Mouse (Mus musculus) left cerebral cortex, postnatal 25 days (tissue): ENCODE measurements around the gene Nmu. TPM values are rescaled to one million over a fixed set of nuclear protein-coding genes. Genes with fewer than 3 reads are reported as not detected.

Experiments used
- DNase-seq, 2 experiments: peaks; one replicate each; pipeline ENCODE4 v3.0.0; 2022; ENCODE audit warnings: low spot score in 2 of 2, mixed read lengths in 1 of 2
- intact Hi-C: fragments of 180-260 bp; cut with DNase I; formaldehyde crosslinking; loops from one replicate; pipeline ENCODE4 v1.15.1; 2025
- total RNA-seq, 2 experiments: library from RNA; stranded (reverse); gene quantifications; 2 replicates each; pipeline ENCODE4 v1.2.3; 2021

The Nmu gene
- total RNA-seq, result not detected

- intact Hi-C loops, result no loop called here
These were observed at the start of gene Nmu for GRCm38 (mm10) chr5:76363453-76364104. Gene Nmu (minus strand): TSS chr5:76363788.

GRCm38 (mm10) chr5:76411697-76412096 is 48.1 kb upstream of the Nmu start:
- DNase-seq, result no peak
- intact Hi-C loops, result loop anchor here (10.0 kb wide), 1 partner anchor 267 kb away; the partner anchor contains the start of gene Srd5a3

More at GRCm38 (mm10) chr5:76363453-76364104, at the start of gene Nmu:
- no peak for DNase-seq

DNA sequence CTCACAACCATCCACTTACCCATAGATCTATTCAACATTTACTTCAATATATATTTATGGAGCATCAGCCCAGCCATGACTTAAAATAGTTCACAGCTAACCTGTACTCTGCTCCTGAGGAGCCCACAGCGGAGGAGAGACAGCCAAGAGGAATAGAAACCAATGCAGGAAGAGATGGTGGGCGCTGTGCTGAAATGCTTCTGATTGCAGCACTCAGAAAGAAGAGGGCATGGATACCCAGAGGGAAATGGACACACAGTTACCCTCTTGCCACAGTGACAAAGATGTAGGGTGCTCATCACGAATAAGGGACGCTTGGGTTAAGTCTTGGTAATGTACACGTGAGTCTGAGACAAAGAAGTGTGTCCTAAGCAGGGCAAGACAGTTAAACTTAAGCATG is 30.8 kb upstream of the Nmu start:
- intact Hi-C loops, result no loop called here
- no peak for DNase-seq

DNA sequence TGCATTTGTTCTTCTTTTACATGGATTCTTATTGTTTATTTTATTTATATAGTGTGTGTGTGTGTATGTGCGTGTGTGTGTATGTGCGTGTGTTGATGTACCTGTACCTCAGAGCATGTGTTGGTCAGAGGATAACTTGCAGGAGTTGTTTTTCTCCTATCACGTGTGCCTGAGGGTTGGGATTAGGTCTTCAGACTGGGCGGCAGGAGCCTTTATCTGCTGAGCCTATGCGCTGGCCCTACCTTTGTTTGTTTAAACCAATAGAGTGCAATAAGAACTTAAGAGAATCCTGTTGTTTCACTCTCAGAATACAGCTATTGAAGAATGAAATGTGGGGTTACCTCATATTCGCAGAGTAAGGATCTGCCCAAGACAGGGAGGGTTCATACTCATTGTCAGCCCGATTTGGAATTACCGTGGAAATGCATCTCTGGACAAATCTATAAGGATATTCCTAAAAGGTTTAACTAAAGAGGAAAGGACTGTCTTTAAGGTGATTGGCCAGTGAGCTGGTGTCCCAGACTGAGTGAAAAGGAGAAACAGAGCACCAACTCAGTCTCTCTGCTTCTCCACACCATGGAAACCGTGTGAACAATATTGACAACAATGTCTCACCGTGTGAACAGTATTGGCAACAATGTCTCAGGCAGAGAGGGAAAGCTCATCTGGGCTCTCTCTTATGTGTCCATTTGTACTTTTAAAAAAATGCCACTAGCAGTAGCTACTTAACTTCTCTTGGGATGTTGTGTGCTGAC is 25.6 kb upstream of the Nmu start:
- no peak for DNase-seq
- intact Hi-C loops, result no loop called here

DNA sequence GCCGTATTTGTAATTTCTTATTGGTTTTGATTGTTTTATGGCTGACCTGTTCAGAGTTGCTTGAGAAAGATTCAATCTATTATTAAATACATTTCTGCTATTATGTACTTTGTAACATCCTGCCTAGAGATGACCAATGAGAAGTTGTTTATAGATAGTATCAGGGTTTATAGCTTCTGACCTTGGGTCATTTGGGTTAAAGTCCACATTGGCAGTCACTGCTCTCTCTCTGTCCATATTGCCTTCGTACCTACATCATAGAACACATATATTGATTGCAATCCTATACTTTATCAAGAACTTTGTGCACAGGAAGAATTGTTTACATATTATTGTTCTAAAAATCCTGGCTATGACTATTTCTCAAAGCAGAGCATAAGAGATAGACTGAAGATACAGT is 24.9 kb upstream of the Nmu start:
- intact Hi-C loops, result no loop called here
- no peak for DNase-seq

DNA sequence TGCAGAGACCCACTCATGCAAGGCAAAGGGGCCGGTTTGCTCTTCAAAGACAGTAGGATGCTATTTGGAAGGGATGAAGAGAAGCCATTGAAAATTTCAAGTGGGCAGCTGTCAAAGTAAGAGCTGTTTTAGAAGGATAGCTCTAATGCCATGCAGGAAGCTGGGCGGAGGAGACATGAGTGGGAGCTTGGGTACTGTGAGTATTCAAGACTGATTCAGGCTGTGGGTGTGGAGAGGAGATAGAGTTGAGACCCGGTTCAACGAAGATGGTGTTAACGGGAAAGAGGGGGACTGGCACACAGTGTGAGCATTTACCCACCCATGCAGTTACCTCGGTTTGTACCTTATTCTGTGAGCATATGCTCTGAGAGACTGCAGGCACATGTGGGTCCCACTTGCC is 20.1 kb upstream of the Nmu start:
- intact Hi-C loops, result no loop called here
- DNase-seq, result peak; percentile 19 to 89

GRCm38 (mm10) chr5:76381836-76382235 is 18.2 kb upstream of the Nmu start:
- DNase-seq, result peak in 1 of 2 experiments; percentile 24
- intact Hi-C loops, result no loop called here

- no peak for DNase-seq
- intact Hi-C loops, result no loop called here
These were observed 15.6 kb upstream of the Nmu start for GRCm38 (mm10) chr5:76379216-76379615.

DNA sequence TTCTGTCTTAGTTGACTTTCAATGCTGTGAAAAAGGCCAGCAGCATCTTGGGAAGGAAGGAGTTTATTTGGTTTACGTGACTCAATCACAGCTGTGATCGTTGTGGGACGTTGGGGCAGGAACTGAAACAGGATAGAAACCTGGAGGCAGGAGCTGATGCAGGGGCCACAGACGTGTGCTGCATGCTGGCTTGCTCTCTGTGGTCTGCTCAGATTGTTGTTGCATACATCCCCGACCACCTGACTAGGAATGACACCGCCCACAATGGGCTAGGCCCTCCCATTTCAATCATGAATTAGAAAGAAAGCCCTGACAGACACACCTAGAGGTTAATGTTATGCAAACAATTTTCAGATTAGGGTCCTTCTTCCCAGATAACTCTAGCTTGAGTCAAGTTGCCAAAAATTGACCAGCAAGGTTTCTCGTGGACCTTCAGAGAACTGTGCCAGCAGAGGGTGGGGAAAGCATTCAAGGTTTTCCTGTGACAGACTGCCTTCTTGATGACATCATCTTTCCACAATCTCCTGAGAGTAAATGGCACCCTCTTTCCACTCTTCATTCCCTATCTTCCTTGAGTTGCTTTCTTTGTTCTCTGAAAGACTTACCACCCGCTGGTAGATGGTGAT is 5.7 kb upstream of the Nmu start:
- DNase-seq, result no peak
- intact Hi-C loops, result no loop called here

DNA sequence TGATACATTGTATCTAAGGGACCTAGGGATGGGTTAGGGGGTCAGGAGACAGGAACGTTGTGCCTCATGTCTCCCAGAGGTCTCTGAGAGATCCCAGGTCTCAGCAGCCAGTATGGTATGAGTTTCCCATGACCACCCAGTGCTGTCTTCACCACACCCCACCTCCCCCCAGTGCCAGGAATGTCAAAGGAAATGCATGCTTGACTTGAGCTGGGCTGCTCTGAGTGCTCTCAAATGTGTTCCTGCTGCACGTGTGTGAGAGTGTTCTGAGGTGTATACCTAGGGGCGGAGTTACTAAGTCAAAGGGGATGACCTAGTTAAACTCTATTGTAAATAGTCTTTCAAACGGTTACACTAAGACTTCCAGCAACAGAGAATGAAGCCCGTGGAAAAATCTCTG is 1.8 kb upstream of the Nmu start:
- intact Hi-C loops, result no loop called here
- no peak for DNase-seq

- peak in 1 of 2 experiments; percentile 16 for DNase-seq
- intact Hi-C loops, result no loop called here
These were observed 2.8 kb downstream of the Nmu start for GRCm38 (mm10) chr5:76360786-76361185.

- intact Hi-C loops, result no loop called here
- no peak for DNase-seq
These were observed 3.5 kb downstream of the Nmu start for GRCm38 (mm10) chr5:76360057-76360456.

DNA sequence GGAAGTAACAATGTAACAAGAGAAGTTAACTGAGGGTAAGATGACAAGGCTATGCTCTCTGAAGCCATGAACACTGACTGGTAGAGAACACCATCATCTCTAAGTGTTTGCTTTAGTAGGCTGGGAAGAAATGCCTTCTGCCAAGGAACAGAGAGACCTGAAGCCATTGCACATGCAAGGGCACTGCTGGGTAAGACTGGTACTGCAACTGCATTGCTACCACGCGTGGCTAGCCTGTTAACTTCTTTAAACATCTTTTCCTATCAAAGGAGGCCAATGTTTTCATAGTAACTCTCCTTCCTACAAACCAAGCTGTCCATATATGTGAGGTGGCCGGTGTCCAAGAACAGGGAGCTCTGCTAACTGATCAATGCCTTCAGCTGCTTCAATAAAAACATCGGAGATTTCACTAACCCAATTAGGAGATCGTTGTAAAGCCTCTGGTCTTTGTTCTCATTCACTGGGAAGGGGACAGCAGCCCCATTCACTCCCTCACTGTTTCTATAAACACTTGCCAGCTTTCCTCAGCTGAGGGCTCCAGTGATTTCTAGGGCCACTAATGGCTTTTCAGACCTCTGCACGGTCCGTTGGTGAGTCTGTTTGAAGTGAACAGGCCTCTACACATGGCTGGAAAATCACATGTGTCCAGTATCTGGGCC is 11.5 kb downstream of the Nmu start:
- intact Hi-C loops, result no loop called here
- DNase-seq, result peak in 1 of 2 experiments; percentile 4

GRCm38 (mm10) chr5:76351537-76351936 is 12.1 kb downstream of the Nmu start:
- DNase-seq, result no peak

GRCm38 (mm10) chr5:76346137-76346536 is 17.5 kb downstream of the Nmu start:
- intact Hi-C loops, result no loop called here
- peak in 1 of 2 experiments; percentile 69 for DNase-seq

More at GRCm38 (mm10) chr5:76351537-76351936, 12.1 kb downstream of the Nmu start:
- intact Hi-C loops, result no loop called here

DNA sequence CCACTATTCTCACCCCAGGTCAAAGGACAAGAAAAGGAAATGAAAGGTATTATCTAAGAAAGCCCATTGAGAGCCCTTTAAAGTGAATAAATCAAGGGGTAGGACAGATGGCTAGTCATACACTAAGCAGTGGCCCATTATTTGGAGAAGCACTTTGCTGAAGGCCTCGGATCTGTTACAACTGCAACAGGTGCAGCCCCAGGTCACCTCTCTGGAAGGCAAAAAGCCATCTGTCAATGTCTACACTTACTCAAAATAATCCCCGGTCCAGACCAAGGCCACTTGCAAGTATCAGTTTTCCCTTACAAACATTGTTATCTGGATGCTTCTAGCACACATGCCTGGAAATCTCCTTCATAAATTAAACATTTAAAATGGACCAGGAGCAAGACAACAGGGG is 22.7 kb downstream of the Nmu start:
- intact Hi-C loops, result no loop called here

GRCm38 (mm10) chr5:76337100-76337499 is 26.5 kb downstream of the Nmu start:
- intact Hi-C loops, result no loop called here
- no peak for DNase-seq

More for the DNA sequence above, 22.7 kb downstream of the Nmu start:
- no peak for DNase-seq

GRCm38 (mm10) chr5:76333833-76334232 is 29.8 kb downstream of the Nmu start:
- intact Hi-C loops, result no loop called here
- no peak for DNase-seq

DNA sequence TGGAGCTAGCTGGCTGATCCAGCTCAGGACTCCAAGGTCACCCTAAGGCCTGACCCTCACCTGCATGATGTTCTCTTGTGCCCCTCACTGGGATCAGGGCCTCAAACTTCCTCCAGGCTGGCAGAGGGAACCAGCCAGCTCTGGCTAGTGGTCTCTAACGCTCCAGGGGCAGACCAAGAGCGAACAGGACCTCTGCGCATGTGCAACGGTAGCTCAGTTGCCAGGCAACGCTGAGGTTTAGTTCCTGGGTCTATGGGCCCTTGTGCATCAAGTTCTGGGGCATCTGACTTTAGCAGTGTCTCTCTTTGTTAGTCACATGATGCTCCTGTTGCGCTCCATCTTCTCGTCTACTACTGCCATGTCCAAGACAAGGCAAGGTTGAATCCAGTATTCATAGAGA is 32.6 kb downstream of the Nmu start, which contains the start of gene Pdcl2:
Gene Pdcl2, minus strand, starts transcription at position 204 of the 400 bp plus-strand sequence.
- no peak for DNase-seq
- intact Hi-C loops, result no loop called here

- intact Hi-C loops, result no loop called here
These were observed 36.3 kb downstream of the Nmu start for GRCm38 (mm10) chr5:76327296-76327695.

More at GRCm38 (mm10) chr5:76327296-76327695, 36.3 kb downstream of the Nmu start:
- DNase-seq, result no peak
